Mouse (Mus musculus) lung, postnatal 10 days (tissue): ENCODE data around the gene Prkaa2.

ENCODE experiments used
- DNase-seq: peaks from one replicate; pipeline ENCODE4 v3.0.0; 2021

The Prkaa2 gene

GRCm38 (mm10) chr4:105109199-105109989 lies at the start of gene Prkaa2:
Prkaa2 (minus strand) TSS chr4:105109890.
- DNase-seq = peak; percentile 82

- no peak for DNase-seq
Measured at GRCm38 (mm10) chr4:105159531-105159870, 49.8 kb upstream of the Prkaa2 start.

DNA sequence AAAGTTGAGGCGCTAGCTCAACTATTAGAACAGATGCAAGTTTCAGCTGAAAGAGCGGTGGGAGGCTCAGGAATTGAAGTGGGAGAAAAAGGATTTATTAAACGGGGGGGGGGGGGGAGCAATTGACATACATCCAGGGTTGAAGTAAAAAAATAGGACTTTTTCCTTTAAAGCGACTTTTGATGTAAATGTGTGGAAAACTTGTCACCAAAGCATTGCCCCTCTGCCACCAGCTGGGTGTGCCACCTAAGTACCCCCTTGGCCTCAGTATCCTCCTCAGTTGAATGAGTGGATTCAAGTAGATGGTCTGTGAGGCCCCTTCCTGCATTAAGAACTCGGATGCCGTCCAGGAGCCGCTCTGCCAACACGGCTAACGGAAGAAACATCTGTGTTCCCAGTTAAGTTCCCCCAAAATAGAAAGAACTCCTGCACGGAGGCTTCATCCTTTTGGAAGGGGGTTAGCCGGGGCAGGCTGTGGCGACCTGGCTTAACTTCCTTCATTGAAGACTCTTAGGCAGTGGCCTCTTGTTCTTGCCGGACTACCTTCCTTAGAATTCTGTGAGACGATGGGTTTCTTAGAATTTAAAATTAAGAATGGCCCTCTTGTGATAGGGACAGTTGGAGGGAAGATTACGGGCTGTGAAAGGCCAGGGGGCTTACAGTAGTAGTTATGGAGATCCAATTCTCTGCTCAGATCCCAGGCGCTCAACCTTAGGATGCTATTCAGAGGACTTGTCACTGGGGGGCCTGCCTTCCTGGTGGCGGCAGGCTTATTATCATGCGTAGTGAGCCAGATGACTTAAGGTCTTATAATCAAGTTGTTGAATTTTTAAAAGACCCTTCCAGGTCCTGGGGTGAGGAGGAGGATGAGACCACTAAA lies 49.2 kb upstream of the Prkaa2 start:
- peak; percentile 56 for DNase-seq

DNA sequence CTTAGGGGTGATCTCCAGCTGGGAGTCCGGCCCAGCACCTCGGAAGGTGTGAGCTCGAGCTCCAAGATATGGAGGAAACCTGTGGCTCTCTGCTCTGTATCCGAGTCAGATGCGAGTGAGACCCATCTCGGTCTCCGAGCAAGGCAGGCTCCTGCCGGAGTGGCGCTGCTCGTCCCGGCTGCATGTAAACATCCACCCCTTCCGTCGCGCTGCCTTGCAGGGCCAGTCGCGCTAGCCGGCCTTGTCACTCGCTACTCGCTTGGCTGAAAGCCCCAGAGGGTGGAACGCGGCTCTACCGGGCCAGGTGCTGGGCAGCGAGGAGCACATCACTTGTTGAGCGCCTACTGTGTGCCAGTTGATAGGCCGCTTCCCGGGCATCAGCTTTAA lies 48.5 kb upstream of the Prkaa2 start:
- DNase-seq = peak; percentile 87

DNA sequence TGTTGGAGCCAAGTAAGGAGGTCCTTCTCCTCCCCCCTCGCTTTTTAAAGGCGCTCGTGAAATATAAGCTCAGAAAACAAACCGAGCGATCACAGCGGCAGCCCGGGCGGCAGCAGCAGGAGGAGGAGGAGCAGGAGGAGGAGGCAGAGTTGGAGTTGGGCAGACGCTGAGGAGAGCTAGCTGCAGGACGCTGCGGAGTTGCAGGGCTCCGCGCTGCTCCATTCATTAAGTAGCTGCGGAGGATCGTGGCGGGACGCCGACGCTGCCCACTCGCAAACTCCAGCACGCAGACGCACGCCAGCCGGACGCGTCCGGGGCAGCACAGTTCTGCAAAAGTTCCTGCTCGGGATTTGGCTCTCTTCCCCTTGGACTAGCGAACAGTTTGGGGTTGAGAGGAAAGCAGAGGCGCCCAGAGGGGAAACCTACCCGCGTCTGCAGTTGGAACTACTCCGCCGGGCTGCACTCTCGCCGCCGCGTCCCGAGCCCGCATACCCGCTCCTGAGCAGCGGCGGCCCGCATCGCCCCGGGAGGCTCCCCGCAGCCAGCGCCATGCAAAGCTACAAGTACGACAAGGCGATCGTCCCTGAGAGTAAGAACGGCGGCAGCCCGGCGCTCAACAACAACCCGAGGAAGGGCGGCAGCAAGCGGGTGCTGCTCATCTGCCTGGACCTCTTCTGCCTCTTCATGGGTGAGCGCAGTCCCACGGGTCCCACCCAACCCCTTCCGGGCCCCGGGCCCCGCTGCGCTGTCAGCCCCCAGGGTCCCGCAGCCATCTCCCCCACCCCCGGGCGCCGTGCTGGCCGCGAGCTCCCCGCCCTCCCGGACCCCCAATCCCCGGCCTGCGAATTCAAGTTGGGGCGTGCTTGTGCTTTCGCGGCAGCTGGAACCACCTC lies 47.8 kb upstream of the Prkaa2 start, which contains the start of gene Plpp3:
Gene Plpp3, plus strand, starts transcription at position 72 of the 893 bp plus-strand sequence.
- peak; percentile 91 for DNase-seq

DNA sequence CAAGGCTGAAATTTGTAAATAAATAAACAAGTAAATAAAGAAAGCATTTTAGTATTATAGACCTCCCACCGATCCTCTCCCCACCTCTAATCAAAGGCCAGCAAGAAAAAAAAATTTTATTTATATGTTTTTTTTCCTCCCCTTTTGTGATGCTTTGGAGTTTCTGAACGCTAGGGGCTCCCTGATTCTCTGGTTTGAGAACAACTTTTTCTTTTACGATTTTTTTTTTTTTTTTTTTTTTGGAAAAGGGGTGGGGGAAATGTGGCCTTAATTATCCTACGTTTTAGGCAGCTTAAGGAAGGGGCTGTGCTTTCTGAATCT lies 47.2 kb upstream of the Prkaa2 start:
- no peak for DNase-seq

- no peak for DNase-seq
Measured at GRCm38 (mm10) chr4:105156281-105156680, 46.6 kb upstream of the Prkaa2 start.

DNA sequence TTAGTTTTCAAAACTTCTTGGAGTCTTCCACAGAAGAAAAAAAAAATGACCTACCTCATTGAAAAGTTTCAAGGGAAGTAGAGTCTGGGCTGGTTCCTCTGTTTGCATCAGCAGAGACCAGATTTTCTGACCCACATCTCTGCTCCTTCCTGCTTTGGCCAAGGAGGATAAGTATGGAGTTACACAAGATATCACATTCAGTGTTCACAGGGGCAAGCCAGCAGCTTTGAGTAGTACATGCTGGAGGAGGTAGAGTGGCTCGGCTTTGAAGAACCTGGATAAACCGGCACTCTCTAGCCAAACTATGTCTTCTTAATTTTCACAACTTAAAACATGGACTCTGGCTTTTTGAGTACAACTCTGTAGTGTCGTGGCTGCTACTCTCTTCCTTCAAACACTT lies 43.5 kb upstream of the Prkaa2 start:
- no peak for DNase-seq

DNA sequence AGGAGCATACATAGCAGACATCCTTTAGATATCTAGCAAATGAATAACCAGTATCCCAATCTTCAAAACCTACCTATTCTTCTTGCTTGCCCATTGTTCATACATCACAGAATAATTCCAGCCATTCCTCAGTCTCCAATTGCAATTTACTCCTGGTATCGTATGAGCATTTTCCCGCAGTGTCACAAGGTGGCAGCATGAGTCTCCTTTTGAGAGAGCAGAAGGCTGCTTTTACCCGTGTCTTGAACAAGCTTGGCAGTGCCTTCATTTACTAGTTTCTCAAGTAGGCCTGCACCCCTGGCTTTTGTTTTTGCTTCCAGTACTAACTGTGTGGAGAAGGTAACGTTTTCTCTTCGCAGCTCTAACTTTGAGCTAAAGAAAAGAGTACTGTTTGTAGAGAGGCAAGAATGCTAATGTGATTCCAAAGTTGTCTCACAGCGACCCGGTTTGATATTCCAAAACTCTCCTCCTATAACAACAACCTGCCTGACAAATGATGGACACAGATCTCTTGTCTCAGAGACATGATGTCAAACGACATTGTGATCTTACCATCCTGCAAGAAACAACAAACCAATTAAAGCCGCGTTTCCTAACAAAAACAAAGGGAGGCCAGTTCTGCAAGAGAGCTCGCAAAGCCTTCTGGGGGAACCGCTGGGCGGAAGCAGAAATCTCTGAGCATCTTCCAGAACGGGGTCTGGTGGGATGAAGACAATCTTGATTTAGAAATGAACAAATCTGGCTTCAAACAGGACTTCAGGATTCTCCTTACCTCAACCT lies 42.4 kb upstream of the Prkaa2 start:
- DNase-seq = peak; percentile 88

GRCm38 (mm10) chr4:105149492-105149891 lies 39.8 kb upstream of the Prkaa2 start:
- DNase-seq = no peak

- DNase-seq = no peak
Measured at GRCm38 (mm10) chr4:105133350-105134050, 23.8 kb upstream of the Prkaa2 start.

DNA sequence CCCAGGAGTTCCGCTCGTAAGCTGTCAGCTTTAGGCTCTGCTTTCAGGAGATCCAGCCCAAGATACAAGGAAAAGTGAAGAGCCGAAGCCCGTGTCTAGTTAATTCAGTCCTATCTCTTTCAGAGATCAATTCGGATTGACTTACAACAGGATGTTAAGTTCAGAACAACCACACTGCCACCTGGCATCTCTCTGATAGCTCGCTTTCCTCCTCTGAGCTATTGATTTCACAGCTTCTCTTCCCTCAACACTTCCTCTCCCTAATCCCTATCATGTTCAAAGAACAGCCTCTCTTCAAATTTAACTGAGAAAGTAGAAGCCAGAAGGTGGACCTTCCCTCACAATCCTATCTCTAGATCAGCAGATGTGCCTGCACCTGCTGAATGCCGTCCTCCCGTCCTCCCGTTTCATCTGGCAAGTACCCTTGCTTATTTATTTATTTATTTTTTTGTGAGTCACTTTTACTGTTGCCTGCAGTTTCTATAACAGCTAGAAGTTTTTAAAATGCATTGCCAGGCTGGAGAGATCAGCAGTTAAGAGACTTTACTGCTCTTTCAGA lies 22.1 kb upstream of the Prkaa2 start:
- DNase-seq = no peak

DNA sequence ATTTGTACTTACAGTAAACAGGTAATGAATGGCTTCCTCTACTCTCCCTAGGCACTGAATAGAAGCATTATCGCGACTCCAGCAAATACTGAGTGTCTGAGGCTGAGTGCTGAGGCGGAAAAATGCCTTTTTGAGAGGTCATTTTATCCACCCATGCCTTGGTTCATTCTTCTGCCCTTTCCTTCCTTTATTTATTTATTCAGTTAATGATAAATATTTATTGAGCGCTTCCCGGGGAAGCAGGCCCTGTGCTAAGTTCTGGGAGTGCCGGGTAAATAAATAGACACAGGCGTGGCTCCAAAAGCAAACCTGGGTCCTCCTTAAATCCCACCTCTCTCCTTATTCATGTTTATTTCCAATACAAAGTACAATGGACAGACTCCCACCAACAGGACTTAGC lies 19.5 kb upstream of the Prkaa2 start:
- DNase-seq = peak; percentile 43

GRCm38 (mm10) chr4:105122429-105122828 lies 12.7 kb upstream of the Prkaa2 start:
- DNase-seq = peak; percentile 77

- DNase-seq = no peak
Measured at GRCm38 (mm10) chr4:105121081-105121480, 11.4 kb upstream of the Prkaa2 start.

DNA sequence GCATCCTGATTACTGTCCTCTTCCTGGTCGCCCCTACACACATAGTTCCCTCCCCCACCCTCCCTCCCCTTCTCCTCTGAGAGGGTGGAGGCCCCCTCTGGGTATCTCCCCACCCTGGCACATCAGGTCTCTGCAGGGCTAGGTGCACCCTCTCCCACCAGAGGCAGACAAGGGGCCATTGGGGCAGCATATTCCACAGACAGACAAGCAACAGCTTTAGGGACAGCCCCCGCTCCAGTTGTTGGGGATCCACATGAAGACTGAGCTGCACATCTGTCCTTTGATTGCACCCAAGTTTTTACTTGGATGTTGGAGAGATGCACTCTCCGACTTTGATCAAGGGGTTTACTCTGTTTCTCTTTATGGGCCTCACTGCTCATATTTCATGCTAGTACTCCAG lies 3.8 kb upstream of the Prkaa2 start:
- DNase-seq = no peak

DNA sequence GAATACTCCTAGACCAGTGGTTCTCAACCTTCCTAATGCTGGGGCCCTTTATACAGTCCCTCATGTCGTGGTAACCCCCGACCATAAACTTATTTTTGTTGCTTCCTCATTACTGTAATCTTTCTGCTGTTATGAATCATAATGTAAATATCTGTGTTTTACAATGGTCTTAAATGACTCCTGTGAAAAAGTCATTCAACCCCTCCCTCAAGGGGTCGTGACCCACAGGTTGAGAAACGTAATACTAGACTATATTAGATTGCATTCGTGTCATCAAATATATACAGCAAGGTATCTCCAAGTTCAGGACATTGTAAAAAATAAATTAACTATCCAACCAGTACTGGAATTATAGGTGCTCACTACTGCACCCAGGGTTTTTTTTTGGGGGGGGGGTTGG lies 3.4 kb upstream of the Prkaa2 start:
- DNase-seq = no peak

- no peak for DNase-seq
Measured at GRCm38 (mm10) chr4:105111770-105112169, 2.1 kb upstream of the Prkaa2 start.

DNA sequence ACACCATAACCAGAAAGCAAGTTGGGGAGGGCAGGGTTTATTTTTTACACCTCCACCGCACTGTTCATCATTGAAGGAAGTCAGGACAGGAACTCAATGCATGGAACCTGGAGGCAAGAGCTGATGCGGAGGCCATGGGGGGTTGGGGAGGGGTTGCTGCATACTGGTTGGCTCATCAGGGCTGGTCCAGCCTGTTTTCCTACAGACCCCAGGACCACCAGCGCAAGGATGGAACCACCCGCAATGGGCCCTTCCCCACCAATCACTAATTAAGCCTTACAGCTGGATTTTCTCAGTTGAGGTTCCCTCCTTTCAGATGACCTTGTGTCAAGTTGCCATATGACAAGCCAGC lies 970 bp upstream of the Prkaa2 start:
- DNase-seq = no peak

DNA sequence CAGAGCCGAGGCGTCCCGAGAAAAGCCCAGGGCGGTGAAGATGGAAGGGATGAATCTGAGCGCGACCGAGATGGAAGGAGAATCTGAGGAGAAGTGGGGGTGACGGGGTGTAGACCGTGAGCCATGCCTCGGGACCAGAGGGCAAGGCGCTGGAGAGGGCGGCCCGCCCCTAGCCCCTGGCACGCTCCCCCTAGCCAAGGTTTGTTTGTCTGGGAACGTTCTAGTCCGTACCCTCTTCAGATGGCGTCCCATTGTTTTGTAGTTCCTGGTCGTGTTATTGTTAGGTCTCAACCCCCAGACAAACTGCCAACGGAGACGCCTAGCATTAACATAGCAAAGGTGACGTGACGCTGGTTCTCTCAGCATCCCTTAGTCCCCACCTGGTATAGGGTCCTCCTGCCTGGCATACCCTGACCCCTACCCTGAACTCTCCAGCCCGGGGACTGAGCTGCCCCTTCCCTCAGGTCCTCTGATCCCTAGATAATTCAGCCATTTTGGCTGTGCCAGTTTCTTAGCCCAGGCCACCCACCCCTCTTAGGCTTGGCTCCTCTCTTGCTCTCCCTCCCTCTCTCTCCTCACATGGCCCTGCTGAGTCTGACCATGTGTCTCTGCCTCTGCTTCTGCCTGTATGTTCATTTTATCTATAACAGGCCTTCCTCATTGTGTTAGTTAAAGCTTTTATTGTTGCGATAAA lies 447 bp upstream of the Prkaa2 start:
- DNase-seq = no peak

DNA sequence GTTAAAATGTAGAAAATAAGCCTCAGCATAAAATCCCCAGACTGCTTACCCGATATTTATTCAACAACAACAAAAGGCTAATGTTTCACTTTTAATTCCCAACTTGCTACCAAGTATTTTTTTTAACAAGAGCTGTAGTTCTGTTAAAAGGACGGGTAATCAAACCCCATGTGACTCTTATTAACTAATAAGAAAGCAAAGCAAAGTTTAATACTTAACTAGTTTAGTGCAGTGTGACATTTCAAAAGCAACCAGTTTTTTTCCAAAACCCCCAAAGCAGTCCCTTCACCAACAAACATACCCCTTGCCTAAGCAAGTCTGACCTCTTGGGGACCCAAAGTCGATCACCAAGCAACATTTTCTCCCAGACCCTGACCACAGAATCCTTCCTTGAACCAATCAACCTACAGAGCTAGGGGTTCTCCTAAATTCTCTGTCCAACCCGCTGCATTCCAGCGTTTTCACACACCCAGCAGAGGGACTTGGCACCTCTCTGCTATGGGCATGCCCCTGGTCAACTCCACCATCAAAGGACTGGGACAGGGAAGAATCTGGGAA lies 970 bp downstream of the Prkaa2 start:
- no peak for DNase-seq
